In genomic region chr3:31107674-31108073, GRCm38 (mm10) we compare ENCODE assay signal across 15 mouse cellular contexts. TPM values are rescaled to one million over a fixed set of nuclear protein-coding genes. Genes with fewer than 3 reads are reported as not detected.
DNase-seq lines count a peak whose midpoint lies in the region; ATAC-seq and TF ChIP-seq lines count a peak whose summit lies in the region.
"Had no signal": no experiment of that assay in that cellular context is flagged by ENCODE, and none has a peak within 500 bp of the region (broad histone marks: within the 10 kb centered on the region; RNA-seq: fewer than 3 reads in every experiment).

No protein-coding gene starts in this region.

- no peak for TF ChIP-seq EP300 in liver, postnatal 0 days (IDR thresholded peaks at IDR 0.05; ENCODE audit: low read depth)

- intact Hi-C loops in gastrocnemius, postnatal 36 days (cut with DNase I), result no loop called here

- no peak for TF ChIP-seq POLR2A in thymus, adult 2 months (IDR thresholded peaks at IDR 0.05; ENCODE audit: control insufficient read depth, extremely low read depth, insufficient read depth, low read length, poor library complexity)

- WGBS in liver, postnatal 0 days (ENCODE audit: insufficient replicate concordance), result 71% methylated on average over 4 of the region's 4 CpGs
- WGBS in thymus, adult 2 months, result 95% methylated on average over 4 of the region's 4 CpGs

- no peak overlapping the region for H3K9ac ChIP-seq in liver, postnatal 0 days (replicated peaks)
- H3K9ac ChIP-seq: embryonic facial prominence, embryonic 15.5 days; lung, embryonic 15.5 days; stomach, embryonic 15.5 days had no signal

- no peak for TF ChIP-seq CTCF in liver, postnatal 0 days (IDR thresholded peaks at IDR 0.05; ENCODE audit: low read depth)
- no peak for TF ChIP-seq CTCF in thymus, adult 2 months (IDR thresholded peaks at IDR 0.05; ENCODE audit: borderline replicate concordance, control insufficient read depth, extremely low read depth, insufficient read depth, low read length, poor library complexity)

- no peak overlapping the region for H3K4me2 ChIP-seq in liver, postnatal 0 days (ENCODE audit: low read depth, low read length)
- H3K4me2 ChIP-seq: embryonic facial prominence, embryonic 15.5 days; lung, embryonic 15.5 days; stomach, embryonic 15.5 days had no signal

- ATAC-seq in liver, postnatal 0 days, result peak; percentile 85
- ATAC-seq: Patski had no signal

- H3K9me3 ChIP-seq in liver, postnatal 0 days (ENCODE audit: low read length), result no peaks in the 10 kb centered on the region
- H3K9me3 ChIP-seq: embryonic facial prominence, embryonic 15.5 days; lung, embryonic 15.5 days; stomach, embryonic 15.5 days had no signal

- H3K4me3 ChIP-seq in liver, postnatal 0 days (ENCODE audit: low read depth, low read length), result no peak overlapping the region
- no peak overlapping the region for H3K4me3 ChIP-seq in thymus, adult 2 months (ENCODE audit: control insufficient read depth, insufficient read depth, low read length)
- H3K4me3 ChIP-seq: embryonic facial prominence, embryonic 15.5 days; lung, embryonic 15.5 days; stomach, embryonic 15.5 days had no signal

- no peaks in the 10 kb centered on the region for H3K27me3 ChIP-seq in liver, postnatal 0 days (ENCODE audit: insufficient read depth, low read length)
- H3K27me3 ChIP-seq in thymus, adult 2 months (ENCODE audit: control insufficient read depth, insufficient read depth, low read length), result no peaks in the 10 kb centered on the region
- H3K27me3 ChIP-seq: embryonic facial prominence, embryonic 15.5 days; lung, embryonic 15.5 days; Patski; stomach, embryonic 15.5 days had no signal

- no peak overlapping the region for H3K27ac ChIP-seq in liver, postnatal 0 days (ENCODE audit: low read depth)
- no peak overlapping the region for H3K27ac ChIP-seq in thymus, adult 2 months (ENCODE audit: control insufficient read depth, insufficient read depth, low read length)
- H3K27ac ChIP-seq: embryonic facial prominence, embryonic 15.5 days; lung, embryonic 15.5 days; stomach, embryonic 15.5 days had no signal

- peaks cover 9% of the 10 kb centered on the region for H3K36me3 ChIP-seq in liver, postnatal 0 days (replicated peaks; ENCODE audit: insufficient read depth, low read length)
- H3K36me3 ChIP-seq in thymus, adult 2 months (ENCODE audit: control insufficient read depth, insufficient read depth, low read length), result no peaks in the 10 kb centered on the region
- H3K36me3 ChIP-seq: embryonic facial prominence, embryonic 15.5 days had no signal

- peak; percentile 56 for DNase-seq in gastrocnemius, adult 18-20 months (ENCODE audit: low spot score)
- no peak for DNase-seq in gastrocnemius, postnatal 36 days
- no peak for DNase-seq in liver, postnatal 0 days
- DNase-seq in liver, result no peak
- peak; percentile 25 for DNase-seq in heart, postnatal 4 days
- peak; percentile 81 for DNase-seq in lung, postnatal 36 days
- DNase-seq in thymus, adult 2 months, result no peak
- no peak for DNase-seq in urinary bladder, postnatal 36 days (ENCODE audit: low spot score in 2 of 2)
- DNase-seq: adrenal gland, postnatal 36 days; cerebellum, adult 9-11 months; gastrocnemius, postnatal 10 days had no signal

- peaks cover 11% of the 10 kb centered on the region for H3K4me1 ChIP-seq in liver, postnatal 0 days (ENCODE audit: insufficient read depth)
- peaks cover 6% of the 10 kb centered on the region; the same call in 1 of the 2 replicates for H3K4me1 ChIP-seq in thymus, adult 2 months (replicated peaks; ENCODE audit: control insufficient read depth, insufficient read depth, low read length)
- H3K4me1 ChIP-seq: embryonic facial prominence, embryonic 15.5 days; stomach, embryonic 15.5 days had no signal

RNA-seq across cellular contexts. Expression of gene Skil, which starts 12.8 kb away (rescaled TPM):
- total RNA-seq in gastrocnemius, adult 18-20 months (2021), result 10 to 100 TPM; 13.2 to 17.1 TPM
- total RNA-seq in gastrocnemius, postnatal 36 days (2021), result 10 to 100 TPM in 1 of 2 experiments, 1 to 10 TPM in 1; 9.6 to 10.5 TPM
- polyA plus RNA-seq in liver, postnatal 0 days (2015; fragmentation: Nextera tagmentation; extraction: Ambion mirVana), result 7.3 and 8.2 TPM in 2 replicates
- total RNA-seq in heart, postnatal 4 days (2021), result 10 to 100 TPM; 26.7 to 27.1 TPM
- 12.4 and 13.1 TPM in 2 replicates for polyA plus RNA-seq in thymus, adult 2 months (2012; rRNA removed)

RNA-seq across cellular contexts. Expression of gene Cldn11, which starts 42.0 kb away (rescaled TPM):
- under 1 TPM in 1 of 2 experiments, not detected in 1; 0.19 TPM for total RNA-seq in gastrocnemius, adult 18-20 months (2021)
- under 1 TPM; 0.30 to 0.36 TPM for total RNA-seq in gastrocnemius, postnatal 36 days (2021)
- 0.11 and 0.17 TPM in 2 replicates for polyA plus RNA-seq in liver, postnatal 0 days (2015; fragmentation: Nextera tagmentation; extraction: Ambion mirVana)
- 1 to 10 TPM; 3.2 to 3.7 TPM for total RNA-seq in heart, postnatal 4 days (2021)
- polyA plus RNA-seq in thymus, adult 2 months (2012; rRNA removed), result 1.5 TPM in 2 replicates
- polyA plus RNA-seq: Patski had no signal

Comparison
In these comparisons a context has a peak if more than half of its experiments do, and no peak if none do; other contexts are left out.
1. DNase-seq: peak in gastrocnemius, adult 18-20 months (single experiment), heart, postnatal 4 days (single experiment) and lung, postnatal 36 days (single experiment); none in gastrocnemius, postnatal 36 days (0 of 2), liver, postnatal 0 days (single experiment), liver (single experiment), thymus, adult 2 months (single experiment) and urinary bladder, postnatal 36 days (0 of 2).